Mouse (Mus musculus): ENCODE measurements at regions not wholly inside any gene's neighbourhood (a gene's known extent, or its start where the extent isn't known, plus 50 kb on each side); places are given as distances from the start of the nearest gene placed in this dataset.

DNA sequence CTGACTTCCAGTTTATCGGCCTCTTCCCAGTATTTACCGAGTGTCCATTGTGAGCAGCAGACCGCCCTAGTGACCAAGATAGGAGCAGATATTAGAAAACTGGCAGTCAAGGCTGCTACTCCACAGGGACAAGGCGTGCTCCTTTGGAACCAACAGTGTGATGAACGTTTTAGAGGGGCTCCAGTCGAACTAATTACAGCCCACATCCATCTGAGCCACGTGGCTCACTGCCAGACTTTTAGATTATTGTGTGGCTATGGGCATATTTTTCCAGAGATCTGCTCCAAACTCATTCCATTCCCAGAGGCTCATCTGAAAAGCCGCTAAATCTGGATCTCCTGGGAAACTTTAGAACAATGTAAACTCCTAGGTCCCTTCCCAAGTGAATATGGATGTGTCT, 578.9 kb downstream of the Zfp352 start:
- H3K27me3 ChIP-seq: no peaks in the 10 kb centered on the region
- in situ Hi-C loops (cut with MboI; ENCODE audit: low pct_unique_long_range_greater_than_20kb): no loop called here
- TF ChIP-seq CTCF (IDR thresholded peaks at IDR 0.05): no peak
- DNase-seq (ENCODE audit: low read depth, low spot score) (no peak), ATAC-seq (no peak)
- ChIA-PET POLR2A (no interaction called here), CTCF (no interaction called here)
